Mouse (Mus musculus) ES-CJ7 (cell line): ENCODE data around the gene Adam1a.

Experiments
- DNase-seq: peaks from one replicate; pipeline ENCODE4 v3.0.0; 2011; ENCODE audit warnings: low read depth, low spot score

Adam1a gene

GRCm38 (mm10) chr5:121544910-121545792, at the start of gene Adam1a, which contains the start of gene Gm42878:
Gene Adam1a (minus strand): TSS chr5:121545482.
Gene Gm42878 (minus strand): TSS chr5:121545482.
- DNase-seq = no peak

GRCm38 (mm10) chr5:121594714-121595313, 49.5 kb upstream of the Adam1a start:
- no peak for DNase-seq

GRCm38 (mm10) chr5:121593451-121594401, 48.4 kb upstream of the Adam1a start, which contains the start of gene Aldh2:
Gene Aldh2 (minus strand): TSS chr5:121593824.
- peak; percentile 89 for DNase-seq

GRCm38 (mm10) chr5:121592816-121593407, 47.6 kb upstream of the Adam1a start:
- DNase-seq = no peak

- no peak for DNase-seq
Observed at GRCm38 (mm10) chr5:121592064-121592815, 47.0 kb upstream of the Adam1a start.

DNA sequence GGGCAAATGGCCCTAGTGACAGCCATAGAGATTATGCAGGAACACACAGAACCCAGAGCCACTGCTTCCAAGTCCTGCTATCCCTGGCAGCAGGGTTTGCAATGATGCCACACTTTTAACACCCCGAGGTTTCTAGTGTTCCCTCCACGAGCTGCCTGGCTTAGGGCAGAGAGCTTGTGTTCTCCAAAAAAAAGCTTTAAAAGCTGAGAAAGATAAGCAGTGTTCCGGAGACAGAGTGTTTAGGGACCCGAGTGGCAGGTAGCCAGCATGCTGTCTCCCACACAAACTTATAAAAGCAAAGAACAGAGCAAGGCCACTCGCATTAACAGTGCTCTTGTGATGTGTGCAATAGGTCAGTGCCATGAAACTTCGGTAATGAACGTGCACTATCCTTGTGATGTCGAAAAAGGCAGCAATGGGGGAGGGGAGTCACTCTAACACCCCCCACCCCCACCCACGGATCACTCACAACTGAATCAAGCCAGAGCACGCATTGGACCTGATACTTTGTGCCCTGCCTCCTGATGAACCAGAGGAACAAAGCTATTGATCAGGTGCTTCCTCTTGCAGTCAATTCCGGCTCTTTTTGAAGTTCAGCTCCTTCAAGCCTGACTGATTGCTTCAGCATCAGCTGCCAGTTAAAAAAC, 46.3 kb upstream of the Adam1a start:
- no peak for DNase-seq

GRCm38 (mm10) chr5:121589928-121590327, 44.6 kb upstream of the Adam1a start:
- no peak for DNase-seq

- DNase-seq = peak; percentile 34
Observed at GRCm38 (mm10) chr5:121586400-121587039, 41.2 kb upstream of the Adam1a start.

GRCm38 (mm10) chr5:121585699-121586098, 40.4 kb upstream of the Adam1a start:
- no peak for DNase-seq

- no peak for DNase-seq
Observed at GRCm38 (mm10) chr5:121585005-121585404, 39.7 kb upstream of the Adam1a start.

DNA sequence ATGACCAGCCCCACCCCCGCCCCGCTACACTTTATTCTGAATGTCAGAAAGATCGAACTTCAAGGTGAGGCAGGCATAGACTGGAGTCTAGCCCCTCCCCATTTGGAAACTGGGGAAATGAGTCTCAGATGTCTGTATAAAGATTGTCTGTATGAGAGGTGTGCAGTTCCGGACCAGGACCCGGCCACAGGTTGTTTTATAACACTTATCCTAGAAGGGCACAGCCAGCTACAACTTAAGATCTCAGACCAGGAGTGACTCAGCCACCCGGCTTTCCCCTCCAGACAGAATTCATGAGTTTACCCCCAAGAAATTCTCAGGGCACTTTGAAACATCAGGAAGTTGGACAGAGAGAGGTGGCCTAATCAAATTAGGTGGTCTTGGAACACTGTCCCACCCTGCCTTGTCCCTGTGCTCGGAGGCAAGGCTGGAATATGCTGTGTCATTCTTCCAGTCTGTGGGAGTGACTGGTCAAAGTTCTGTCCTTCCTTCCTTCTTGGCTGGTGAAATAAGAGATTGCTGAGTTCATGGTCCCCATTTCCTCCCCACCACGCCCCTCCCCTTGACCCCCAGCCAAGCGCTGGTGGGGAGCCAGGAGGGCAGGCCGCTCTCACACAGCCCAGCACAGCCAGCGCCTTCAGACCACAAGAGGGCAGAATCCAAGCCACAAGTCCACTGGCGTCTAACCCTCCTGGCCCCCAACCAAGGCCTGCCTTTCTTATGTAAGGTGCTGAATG, 38.7 kb upstream of the Adam1a start:
- DNase-seq = peak; percentile 88

- DNase-seq = no peak
Observed at GRCm38 (mm10) chr5:121581945-121582344, 36.7 kb upstream of the Adam1a start.

DNA sequence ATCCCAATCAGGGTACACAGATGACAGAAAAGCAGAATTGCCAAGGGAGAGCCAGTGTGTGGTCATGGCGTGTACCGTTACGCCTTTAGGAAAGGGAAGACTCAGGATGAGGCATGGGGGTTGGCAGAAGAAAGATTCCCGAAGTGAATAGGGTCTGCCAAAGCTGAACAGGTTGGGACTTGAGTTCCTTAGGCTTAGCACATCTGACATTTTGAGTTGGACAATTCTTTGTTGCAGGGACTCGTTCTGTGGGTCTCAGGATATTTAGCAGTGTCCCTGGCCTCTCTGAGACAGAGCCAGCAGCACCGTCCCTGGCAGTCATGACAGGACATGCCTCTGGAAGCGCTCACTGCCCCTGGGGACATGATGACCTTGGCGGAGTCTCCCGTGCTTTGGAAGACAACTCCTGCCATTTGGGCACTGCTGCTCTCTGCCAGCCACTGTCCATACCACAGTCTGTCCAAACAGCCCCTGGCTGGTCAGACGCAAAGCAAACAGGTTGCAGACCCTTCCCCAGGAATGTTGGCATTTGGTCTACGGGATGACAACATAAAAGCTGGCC, 31.7 kb upstream of the Adam1a start:
- DNase-seq = no peak

- peak; percentile 64 for DNase-seq
Observed at GRCm38 (mm10) chr5:121575867-121576266, 30.6 kb upstream of the Adam1a start.

- DNase-seq = no peak
Observed at GRCm38 (mm10) chr5:121574145-121574544, 28.9 kb upstream of the Adam1a start.

DNA sequence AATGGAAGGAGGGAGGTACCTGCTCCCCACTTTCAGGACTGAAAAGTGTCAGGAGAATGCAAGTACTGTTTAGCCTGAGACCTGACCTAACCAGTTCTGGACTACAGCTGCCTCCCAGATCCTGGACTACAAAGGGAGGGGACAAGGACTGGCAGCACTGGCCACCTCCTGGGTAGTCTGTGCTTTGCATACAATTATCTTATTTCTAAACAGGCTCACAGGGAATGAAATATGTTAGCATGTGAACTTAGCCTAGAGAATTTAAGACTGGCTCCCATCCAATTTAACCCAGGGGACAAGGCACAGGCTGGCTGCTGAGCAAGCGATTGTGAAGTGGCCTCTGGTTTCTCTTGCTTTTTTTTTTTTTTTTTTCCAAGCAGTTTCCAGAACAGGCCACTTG, 25.5 kb upstream of the Adam1a start:
- no peak for DNase-seq

DNA sequence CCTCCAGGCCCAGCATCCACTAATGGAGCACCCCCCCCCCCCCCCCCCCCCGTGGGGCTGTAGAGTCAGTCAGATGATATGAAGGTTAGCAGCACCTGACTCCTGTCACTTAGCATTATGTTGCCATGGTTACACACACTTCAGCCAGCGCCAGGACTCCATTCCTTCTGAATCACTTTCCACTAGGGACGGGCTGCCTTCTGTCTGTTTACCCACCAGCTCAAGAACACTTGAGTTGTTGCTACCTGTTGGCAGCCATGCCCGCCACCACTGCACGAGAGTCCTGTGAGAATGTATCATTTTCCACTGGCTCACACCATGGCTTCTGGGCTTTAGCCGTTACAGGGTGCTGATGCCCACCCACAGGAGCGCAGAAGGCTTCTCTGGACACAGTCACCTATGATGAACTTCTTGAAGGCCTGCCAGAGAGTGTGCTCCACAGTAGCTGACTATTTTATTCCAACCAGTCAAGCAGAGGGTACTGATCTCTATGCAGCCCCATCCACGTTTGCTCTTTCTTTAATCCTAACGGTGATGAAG, 24.7 kb upstream of the Adam1a start:
- no peak for DNase-seq

DNA sequence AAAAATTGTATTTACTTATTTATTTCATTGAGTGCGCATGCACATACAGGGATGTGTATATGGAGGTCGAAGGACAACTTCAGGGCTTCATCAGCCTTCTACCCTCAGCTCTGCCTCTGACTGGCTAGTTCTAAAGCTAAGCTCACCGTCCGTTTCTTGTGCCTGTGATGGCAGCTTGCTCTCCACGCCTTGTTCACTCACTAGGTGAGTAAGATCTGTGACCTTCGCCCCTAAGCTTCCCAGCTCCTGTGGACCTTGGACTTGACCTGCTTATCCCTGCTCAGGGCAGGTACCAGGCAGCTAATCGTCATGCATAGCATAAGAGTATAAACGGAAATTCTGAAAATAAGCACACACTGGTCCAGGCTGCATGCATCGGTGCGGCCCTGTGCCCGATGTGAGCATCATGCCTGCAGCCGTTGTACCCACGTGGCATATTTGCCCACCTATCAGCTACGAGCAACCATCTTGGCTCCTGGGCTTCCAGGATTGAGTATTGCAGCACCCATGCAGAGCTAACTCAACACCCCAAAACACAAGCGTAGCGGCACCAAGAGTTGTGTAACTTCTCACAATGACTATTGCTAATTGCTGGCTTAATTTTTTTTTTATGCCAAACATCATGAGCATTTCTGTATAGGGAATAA, 20.9 kb upstream of the Adam1a start:
- no peak for DNase-seq
